Comparison of ENCODE assay signal across 23 mouse cellular contexts in the genomic region with DNA sequence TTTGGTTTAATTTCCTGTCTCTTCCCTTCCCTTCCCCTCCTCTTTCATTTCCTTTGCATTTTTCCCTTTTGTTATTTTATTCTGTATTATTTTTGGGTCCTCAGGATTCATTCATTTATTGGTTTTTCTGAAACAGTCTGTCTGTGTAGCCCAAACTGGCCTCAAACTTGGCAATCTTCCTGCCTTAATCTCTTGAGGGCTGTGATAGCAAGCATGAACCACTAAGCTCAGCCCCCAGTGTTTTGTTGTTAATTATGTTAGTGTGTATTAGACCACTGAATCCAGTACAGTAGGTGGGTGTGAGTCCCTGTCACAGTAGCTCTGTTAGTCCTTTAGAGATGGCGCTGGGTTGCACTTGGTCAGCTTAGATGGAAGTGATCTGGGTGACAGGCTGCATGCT.
DNase-seq lines count a peak whose midpoint lies in the region; ATAC-seq and TF ChIP-seq lines count a peak whose summit lies in the region.
"Had no signal": no experiment of that assay in that cellular context is flagged by ENCODE, and none has a peak within 500 bp of the region (broad histone marks: within the 10 kb centered on the region; RNA-seq: fewer than 3 reads in every experiment).

No protein-coding gene starts in this region.

- peaks cover 24% of the 10 kb centered on the region for H3K4me1 ChIP-seq in forebrain, embryonic 14.5 days (ENCODE audit: control insufficient read depth, insufficient read depth, low read length)
- peaks cover 20% of the 10 kb centered on the region for H3K4me1 ChIP-seq in forebrain, embryonic 16.5 days (replicated peaks; ENCODE audit: control insufficient read depth, insufficient read depth, low read length)
- H3K4me1 ChIP-seq in lung, embryonic 14.5 days (ENCODE audit: insufficient read depth), result no peaks in the 10 kb centered on the region
- H3K4me1 ChIP-seq in midbrain, postnatal 0 days (ENCODE audit: insufficient read depth, low read length), result 0 out of 2 replicates have a peak, but pooled peaks cover 3% of the 10 kb centered on the region
- peaks cover 5% of the 10 kb centered on the region; the same call in 1 of the 2 replicates for H3K4me1 ChIP-seq in midbrain, embryonic 10.5 days
- H3K4me1 ChIP-seq: forebrain, embryonic 10.5 days had no signal

- no peaks in the 10 kb centered on the region for H3K27me3 ChIP-seq in forebrain, embryonic 14.5 days (replicated peaks; ENCODE audit: control insufficient read depth, insufficient read depth, low read length)
- no peaks in the 10 kb centered on the region for H3K27me3 ChIP-seq in forebrain, embryonic 16.5 days (replicated peaks; ENCODE audit: control insufficient read depth, insufficient read depth, low read length)
- H3K27me3 ChIP-seq in lung, embryonic 14.5 days (ENCODE audit: insufficient read depth, low read length), result no peaks in the 10 kb centered on the region
- H3K27me3 ChIP-seq in midbrain, postnatal 0 days (ENCODE audit: insufficient read depth, low read length), result no peaks in the 10 kb centered on the region
- H3K27me3 ChIP-seq in midbrain, embryonic 10.5 days (ENCODE audit: low read depth, poor library complexity, severe bottlenecking), result no peaks in the 10 kb centered on the region
- H3K27me3 ChIP-seq: forebrain, embryonic 13.5 days; heart, embryonic 13.5 days; Patski had no signal

- no peak overlapping the region for H3K9ac ChIP-seq in forebrain, embryonic 14.5 days (ENCODE audit: low read length)
- H3K9ac ChIP-seq in forebrain, embryonic 16.5 days (replicated peaks; ENCODE audit: low read depth, low read length), result no peak overlapping the region
- no peak overlapping the region for H3K9ac ChIP-seq in lung, embryonic 14.5 days
- no peak overlapping the region for H3K9ac ChIP-seq in midbrain, postnatal 0 days (replicated peaks; ENCODE audit: low read length, poor library complexity, severe bottlenecking)
- H3K9ac ChIP-seq: forebrain, embryonic 13.5 days; heart, embryonic 13.5 days; hindbrain, embryonic 13.5 days had no signal

- WGBS in forebrain, embryonic 14.5 days, result 62% methylated on average over 1 of the region's 1 CpGs
- 70% methylated on average over 1 of the region's 1 CpGs for WGBS in forebrain, embryonic 16.5 days
- 33% methylated on average over 1 of the region's 1 CpGs for WGBS in lung, embryonic 14.5 days
- WGBS in midbrain, postnatal 0 days, result 70% methylated on average over 1 of the region's 1 CpGs
- 93% methylated on average over 1 of the region's 1 CpGs for WGBS in midbrain, embryonic 10.5 days

- H3K4me3 ChIP-seq in forebrain, embryonic 14.5 days (ENCODE audit: low read depth, low read length), result no peak overlapping the region
- no peak overlapping the region for H3K4me3 ChIP-seq in forebrain, embryonic 16.5 days (replicated peaks; ENCODE audit: low read length)
- H3K4me3 ChIP-seq in lung, embryonic 14.5 days (ENCODE audit: low read depth, low read length), result no peak overlapping the region
- no peak overlapping the region for H3K4me3 ChIP-seq in midbrain, postnatal 0 days (ENCODE audit: low read depth, low read length)
- no peak overlapping the region for H3K4me3 ChIP-seq in midbrain, embryonic 10.5 days
- H3K4me3 ChIP-seq: forebrain, embryonic 10.5 days; forebrain, embryonic 13.5 days; heart, adult 2 months; heart, embryonic 10.5 days; heart, embryonic 13.5 days; hindbrain, embryonic 13.5 days had no signal

- H3K27ac ChIP-seq in forebrain, embryonic 14.5 days (ENCODE audit: low read depth, low read length), result no peak overlapping the region
- no peak overlapping the region for H3K27ac ChIP-seq in forebrain, embryonic 16.5 days (ENCODE audit: low read length)
- H3K27ac ChIP-seq in lung, embryonic 14.5 days (ENCODE audit: low read depth), result no peak overlapping the region
- no peak overlapping the region for H3K27ac ChIP-seq in midbrain, postnatal 0 days (ENCODE audit: low read depth, low read length)
- H3K27ac ChIP-seq in midbrain, embryonic 10.5 days (replicated peaks), result no peak overlapping the region
- H3K27ac ChIP-seq: forebrain, embryonic 10.5 days; heart, adult 2 months; heart, embryonic 10.5 days; heart, embryonic 13.5 days; hindbrain, embryonic 13.5 days had no signal

- ATAC-seq in forebrain, embryonic 14.5 days, result no peak
- ATAC-seq in forebrain, embryonic 16.5 days, result no peak
- no peak for ATAC-seq in lung, embryonic 14.5 days (ENCODE audit: insufficient read depth)
- ATAC-seq in midbrain, postnatal 0 days (ENCODE audit: low FRiP score), result no peak
- 0 out of 2 replicates have a peak, but pooled peaks have one; percentile 11 for ATAC-seq in megakaryocyte progenitor cell, adult 5-6 weeks (replicated peaks; ENCODE audit: poor library complexity)
- ATAC-seq: forebrain, embryonic 13.5 days; intestine, postnatal 0 days; Patski had no signal

- H3K9me3 ChIP-seq in forebrain, embryonic 14.5 days (replicated peaks; ENCODE audit: control insufficient read depth, low read length), result no peaks in the 10 kb centered on the region
- H3K9me3 ChIP-seq in forebrain, embryonic 16.5 days (ENCODE audit: control insufficient read depth, low read length), result no peaks in the 10 kb centered on the region
- H3K9me3 ChIP-seq in lung, embryonic 14.5 days (ENCODE audit: low read depth, low read length), result no peaks in the 10 kb centered on the region
- H3K9me3 ChIP-seq in midbrain, postnatal 0 days (ENCODE audit: low read length), result no peaks in the 10 kb centered on the region
- no peaks in the 10 kb centered on the region for H3K9me3 ChIP-seq in midbrain, embryonic 10.5 days (replicated peaks)
- H3K9me3 ChIP-seq: forebrain, embryonic 10.5 days; forebrain, embryonic 13.5 days; heart, embryonic 10.5 days; heart, embryonic 13.5 days; hindbrain, embryonic 13.5 days had no signal

- DNase-seq in forebrain, embryonic 14.5 days (ENCODE audit: low spot score), result peak; percentile 61
- DNase-seq in lung, embryonic 14.5 days, result peak; percentile 60
- no peak for DNase-seq in lung, postnatal 14 days
- peak; percentile 42 for DNase-seq in midbrain, postnatal 0 days (ENCODE audit: low spot score)
- no peak for DNase-seq in midbrain, embryonic 10.5 days (ENCODE audit: low spot score)
- no peak for DNase-seq in c-Kit-positive CD71-positive TER-119-positive erythroid progenitor cells, embryonic 14.5 days (ENCODE audit: low spot score)
- DNase-seq: adrenal gland, postnatal 10 days; adrenal gland, postnatal 36 days; B cell, adult 2 months; gastrocnemius, postnatal 25 days; heart, adult 2 months; heart, postnatal 14 days; heart, postnatal 4 days had no signal

- TF ChIP-seq CTCF in lung, embryonic 14.5 days (IDR thresholded peaks at IDR 0.05; ENCODE audit: low read depth), result no peak
- no peak for TF ChIP-seq CTCF in midbrain, postnatal 0 days (IDR thresholded peaks at IDR 0.05)

- H3K4me2 ChIP-seq in forebrain, embryonic 14.5 days (ENCODE audit: low read length), result no peak overlapping the region
- no peak overlapping the region for H3K4me2 ChIP-seq in forebrain, embryonic 16.5 days (ENCODE audit: low read length)
- H3K4me2 ChIP-seq in lung, embryonic 14.5 days, result no peak overlapping the region
- no peak overlapping the region for H3K4me2 ChIP-seq in midbrain, postnatal 0 days (ENCODE audit: low read depth, low read length, poor library complexity, severe bottlenecking)
- H3K4me2 ChIP-seq: forebrain, embryonic 13.5 days; heart, embryonic 13.5 days; hindbrain, embryonic 13.5 days had no signal

- no peaks in the 10 kb centered on the region for H3K36me3 ChIP-seq in forebrain, embryonic 14.5 days (ENCODE audit: control insufficient read depth, insufficient read depth, low read length)
- no peaks in the 10 kb centered on the region for H3K36me3 ChIP-seq in forebrain, embryonic 16.5 days (ENCODE audit: control insufficient read depth, insufficient read depth)
- no peaks in the 10 kb centered on the region for H3K36me3 ChIP-seq in lung, embryonic 14.5 days (ENCODE audit: insufficient read depth)
- no peaks in the 10 kb centered on the region for H3K36me3 ChIP-seq in midbrain, postnatal 0 days (ENCODE audit: insufficient read depth, low read length)
- H3K36me3 ChIP-seq in midbrain, embryonic 10.5 days, result no peaks in the 10 kb centered on the region
- H3K36me3 ChIP-seq: forebrain, embryonic 10.5 days; G1E; heart, embryonic 10.5 days; heart, embryonic 13.5 days; hindbrain, embryonic 13.5 days had no signal

Comparison
In these comparisons a context has a peak if more than half of its experiments do, and no peak if none do; other contexts are left out.
1. DNase-seq: peak in forebrain, embryonic 14.5 days (single experiment), lung, embryonic 14.5 days (single experiment) and midbrain, postnatal 0 days (single experiment); none in lung, postnatal 14 days (single experiment), midbrain, embryonic 10.5 days (single experiment) and c-Kit-positive CD71-positive TER-119-positive erythroid progenitor cells, embryonic 14.5 days (single experiment).